Mouse (Mus musculus): Measurements from ENCODE around the gene Insc.

DNA sequence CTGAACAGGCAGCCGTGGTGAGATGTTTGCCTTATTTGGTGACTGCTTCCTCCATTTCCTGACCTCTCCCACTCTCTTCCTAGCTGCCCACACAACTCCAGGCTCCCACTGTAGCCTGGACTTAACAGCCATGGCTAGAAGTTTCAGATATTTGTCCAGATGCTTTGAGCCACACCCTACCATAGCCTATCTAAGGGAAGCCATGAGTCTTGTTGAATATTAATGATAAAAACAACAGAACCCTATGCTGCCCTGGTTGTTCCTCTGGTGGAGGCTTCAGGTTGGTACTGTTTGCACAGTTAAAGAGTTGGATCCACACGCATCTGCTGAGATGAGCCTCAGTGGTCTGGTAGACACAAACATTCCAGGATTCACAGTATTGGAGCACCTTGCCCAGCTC is 61.8 kb downstream of the Insc start:
- TF ChIP-seq CTCF (conservative IDR thresholded peaks at IDR 0.05; ENCODE audit: low read length) (no peak), NANOG (IDR thresholded peaks at IDR 0.05; ENCODE audit: borderline replicate concordance, low read length) (no peak), POU5F1 (IDR thresholded peaks at IDR 0.05; ENCODE audit: borderline replicate concordance, low read length) (no peak)
